21 mouse cellular contexts compared by ENCODE assay signal in genomic region chr4:133333306-133333705, GRCm38 (mm10). TPM values are rescaled to one million over a fixed set of nuclear protein-coding genes. Genes with fewer than 3 reads are reported as not detected.
DNase-seq lines count a peak whose midpoint lies in the region; ATAC-seq and TF ChIP-seq lines count a peak whose summit lies in the region.
"Had no signal": no experiment of that assay in that cellular context is flagged by ENCODE, and none has a peak within 500 bp of the region (broad histone marks: within the 10 kb centered on the region; RNA-seq: fewer than 3 reads in every experiment).

No protein-coding gene starts in this region.

- ATAC-seq in kidney, embryonic 14.5 days (ENCODE audit: low FRiP score, low TSS enrichment) = no peak
- ATAC-seq in midbrain, embryonic 14.5 days (ENCODE audit: low FRiP score, low TSS enrichment) = no peak
- ATAC-seq in midbrain, embryonic 16.5 days = no peak
- ATAC-seq: forebrain, embryonic 13.5 days; inflammation-experienced regulatory T-cells, adult 6 months had no signal

- H3K4me2 ChIP-seq in kidney, embryonic 14.5 days (replicated peaks; ENCODE audit: low read depth, low read length) = no peak overlapping the region
- no peak overlapping the region for H3K4me2 ChIP-seq in midbrain, embryonic 14.5 days (ENCODE audit: low read length)
- no peak overlapping the region for H3K4me2 ChIP-seq in midbrain, embryonic 16.5 days (ENCODE audit: low read length)
- H3K4me2 ChIP-seq: forebrain, embryonic 13.5 days; heart, embryonic 13.5 days; hindbrain, embryonic 13.5 days; liver, embryonic 13.5 days; lung, embryonic 15.5 days had no signal

- peak overlapping the region; percentile 78 for H3K27ac ChIP-seq in kidney, adult 2 months (ENCODE audit: insufficient read depth, low read depth, low read length)
- H3K27ac ChIP-seq in kidney, embryonic 14.5 days (ENCODE audit: low read depth, low read length) = no peak overlapping the region
- 0 out of 2 replicates have a peak overlapping the region, but pooled peaks have one; percentile 4 for H3K27ac ChIP-seq in midbrain, embryonic 14.5 days (replicated peaks; ENCODE audit: low read depth, low read length)
- no peak overlapping the region for H3K27ac ChIP-seq in midbrain, embryonic 16.5 days (ENCODE audit: low read length)
- peak overlapping the region; percentile 59 for H3K27ac ChIP-seq in small intestine, adult 2 months (ENCODE audit: insufficient read depth, low read depth, low read length)
- H3K27ac ChIP-seq: forebrain, embryonic 13.5 days; heart, embryonic 13.5 days; hindbrain, embryonic 13.5 days; liver, embryonic 13.5 days; lung, embryonic 15.5 days had no signal

- 33% methylated on average over 6 of the region's 6 CpGs for WGBS in kidney, adult 2 months
- 64% methylated on average over 6 of the region's 6 CpGs for WGBS in kidney, embryonic 14.5 days
- 31% methylated on average over 6 of the region's 6 CpGs for WGBS in midbrain, embryonic 14.5 days
- 32% methylated on average over 6 of the region's 6 CpGs for WGBS in midbrain, embryonic 16.5 days
- WGBS in small intestine, adult 2 months = 33% methylated on average over 6 of the region's 6 CpGs

- DNase-seq in kidney, adult 2 months = peak; percentile 95
- DNase-seq in midbrain, embryonic 14.5 days = no peak
- DNase-seq in kidney, postnatal 14 days = peak; percentile 81
- no peak for DNase-seq in right cerebral cortex, postnatal 14 days
- DNase-seq: B cell, adult 2 months; cerebellum, adult 9-10 months; gastrocnemius, postnatal 14 days; heart, adult 18-20 months; liver, embryonic 13.5 days; lung, postnatal 4 days; right cerebral cortex, adult 18-20 months; thymus, postnatal 36 days had no signal

- H3K9ac ChIP-seq in kidney, embryonic 14.5 days (ENCODE audit: low read depth, low read length) = no peak overlapping the region
- no peak overlapping the region for H3K9ac ChIP-seq in midbrain, embryonic 14.5 days (replicated peaks; ENCODE audit: low read length)
- no peak overlapping the region for H3K9ac ChIP-seq in midbrain, embryonic 16.5 days (ENCODE audit: low read depth, low read length)
- H3K9ac ChIP-seq: forebrain, embryonic 13.5 days; heart, embryonic 13.5 days; hindbrain, embryonic 13.5 days; liver, embryonic 13.5 days; lung, embryonic 15.5 days had no signal

- no peaks in the 10 kb centered on the region for H3K27me3 ChIP-seq in kidney, adult 2 months (replicated peaks; ENCODE audit: control insufficient read depth, insufficient read depth, low read length)
- H3K27me3 ChIP-seq in kidney, embryonic 14.5 days (ENCODE audit: control insufficient read depth, insufficient read depth, low read length) = no peaks in the 10 kb centered on the region
- H3K27me3 ChIP-seq in midbrain, embryonic 14.5 days (ENCODE audit: control insufficient read depth, insufficient read depth, low read length) = no peaks in the 10 kb centered on the region
- no peaks in the 10 kb centered on the region for H3K27me3 ChIP-seq in midbrain, embryonic 16.5 days (ENCODE audit: control insufficient read depth, insufficient read depth, low read depth, low read length)
- H3K27me3 ChIP-seq in small intestine, adult 2 months (ENCODE audit: control insufficient read depth, insufficient read depth, low read length) = no peaks in the 10 kb centered on the region
- H3K27me3 ChIP-seq: forebrain, embryonic 13.5 days; heart, embryonic 13.5 days; hindbrain, embryonic 13.5 days; liver, embryonic 13.5 days; lung, embryonic 15.5 days had no signal

- no peak overlapping the region for H3K4me3 ChIP-seq in kidney, adult 2 months (ENCODE audit: insufficient read depth, low read depth, low read length)
- H3K4me3 ChIP-seq in kidney, embryonic 14.5 days (ENCODE audit: low read length) = no peak overlapping the region
- H3K4me3 ChIP-seq in midbrain, embryonic 14.5 days (replicated peaks; ENCODE audit: low read depth, low read length) = no peak overlapping the region
- H3K4me3 ChIP-seq in midbrain, embryonic 16.5 days (ENCODE audit: low read depth, low read length) = no peak overlapping the region
- H3K4me3 ChIP-seq in small intestine, adult 2 months (ENCODE audit: low read depth, low read length) = no peak overlapping the region
- H3K4me3 ChIP-seq: erythroblast, embryonic 14.5 days; forebrain, embryonic 13.5 days; heart, embryonic 13.5 days; hindbrain, embryonic 13.5 days; liver, embryonic 13.5 days; lung, embryonic 15.5 days had no signal

- H3K4me1 ChIP-seq in kidney, adult 2 months (ENCODE audit: control insufficient read depth, insufficient read depth, low read length) = peaks cover 26% of the 10 kb centered on the region
- H3K4me1 ChIP-seq in kidney, embryonic 14.5 days (ENCODE audit: control insufficient read depth, insufficient read depth, low read length) = no peaks in the 10 kb centered on the region
- H3K4me1 ChIP-seq in midbrain, embryonic 14.5 days (ENCODE audit: control insufficient read depth, insufficient read depth, low read length) = peaks cover 7% of the 10 kb centered on the region; the same call in 1 of the 2 replicates
- H3K4me1 ChIP-seq in midbrain, embryonic 16.5 days (ENCODE audit: control insufficient read depth, insufficient read depth, low read length) = peaks cover 13% of the 10 kb centered on the region
- peaks cover 16% of the 10 kb centered on the region for H3K4me1 ChIP-seq in small intestine, adult 2 months (ENCODE audit: control insufficient read depth, insufficient read depth, insufficient read length, low read length)

- H3K9me3 ChIP-seq in kidney, embryonic 14.5 days (ENCODE audit: control insufficient read depth, low read length) = no peaks in the 10 kb centered on the region
- H3K9me3 ChIP-seq in midbrain, embryonic 14.5 days (ENCODE audit: control insufficient read depth, low read length) = no peaks in the 10 kb centered on the region
- H3K9me3 ChIP-seq in midbrain, embryonic 16.5 days (replicated peaks; ENCODE audit: control insufficient read depth, low read length, poor library complexity, severe bottlenecking) = no peaks in the 10 kb centered on the region
- H3K9me3 ChIP-seq: forebrain, embryonic 13.5 days; heart, embryonic 13.5 days; hindbrain, embryonic 13.5 days; liver, embryonic 13.5 days; lung, embryonic 15.5 days had no signal

- H3K36me3 ChIP-seq in kidney, adult 2 months (ENCODE audit: control insufficient read depth, insufficient read depth, low read length) = no peaks in the 10 kb centered on the region
- no peaks in the 10 kb centered on the region; the same call in 1 of the 2 replicates for H3K36me3 ChIP-seq in kidney, embryonic 14.5 days (ENCODE audit: control insufficient read depth, insufficient read depth, low read length)
- H3K36me3 ChIP-seq in midbrain, embryonic 14.5 days (ENCODE audit: control insufficient read depth, insufficient read depth, low read length) = no peaks in the 10 kb centered on the region
- no peaks in the 10 kb centered on the region for H3K36me3 ChIP-seq in midbrain, embryonic 16.5 days (ENCODE audit: control insufficient read depth, insufficient read depth, low read length)
- no peaks in the 10 kb centered on the region for H3K36me3 ChIP-seq in small intestine, adult 2 months (ENCODE audit: control insufficient read depth, insufficient read depth, low read length)
- H3K36me3 ChIP-seq: hindbrain, embryonic 13.5 days; liver, embryonic 13.5 days; lung, embryonic 15.5 days had no signal

- no peak for TF ChIP-seq POLR2A in kidney, adult 2 months (IDR thresholded peaks at IDR 0.05; ENCODE audit: low read depth, low read length)
- TF ChIP-seq POLR2A in small intestine, adult 2 months (IDR thresholded peaks at IDR 0.05; ENCODE audit: low read depth, low read length) = no peak

- no peak for TF ChIP-seq CTCF in kidney, adult 2 months (conservative IDR thresholded peaks at IDR 0.05; ENCODE audit: insufficient read depth, insufficient read length, low read depth, low read length)
- no peak for TF ChIP-seq CTCF in small intestine, adult 2 months (IDR thresholded peaks at IDR 0.05; ENCODE audit: extremely low read depth, insufficient read length, insufficient replicate concordance, low read depth, low read length)

RNA-seq across cellular contexts. Expression of gene Wdtc1, which starts 20.0 kb away (rescaled TPM):
- 64.1 and 64.4 TPM in 2 replicates for polyA plus RNA-seq in kidney, adult 2 months (2012; rRNA removed)
- polyA plus RNA-seq in kidney, embryonic 14.5 days (2014; fragmentation: Nextera tagmentation; extraction: Ambion mirVana) = 10.0 and 16.0 TPM in 2 replicates
- 21.3 and 24.9 TPM in 2 replicates for polyA plus RNA-seq in midbrain, embryonic 14.5 days (2014; fragmentation: Nextera tagmentation; extraction: Ambion mirVana)
- polyA plus RNA-seq in midbrain, embryonic 16.5 days (2015; fragmentation: Nextera tagmentation; extraction: Ambion mirVana) = 20.1 and 20.7 TPM in 2 replicates
- polyA plus RNA-seq in small intestine, adult 2 months (2012; rRNA removed) = 49.3 and 90.5 TPM in 2 replicates

RNA-seq across cellular contexts. Expression of gene Slc9a1, which starts 36.2 kb away (rescaled TPM):
- polyA plus RNA-seq in kidney, adult 2 months (2012; rRNA removed) = 30.1 and 32.3 TPM in 2 replicates
- polyA plus RNA-seq in kidney, embryonic 14.5 days (2014; fragmentation: Nextera tagmentation; extraction: Ambion mirVana) = 5.6 and 7.6 TPM in 2 replicates
- 8.2 and 8.3 TPM in 2 replicates for polyA plus RNA-seq in midbrain, embryonic 14.5 days (2014; fragmentation: Nextera tagmentation; extraction: Ambion mirVana)
- polyA plus RNA-seq in midbrain, embryonic 16.5 days (2015; fragmentation: Nextera tagmentation; extraction: Ambion mirVana) = 10.3 and 12.8 TPM in 2 replicates
- polyA plus RNA-seq in small intestine, adult 2 months (2012; rRNA removed) = 35.4 and 46.3 TPM in 2 replicates

RNA-seq across cellular contexts. Expression of gene Tmem222, which starts 55.7 kb away (rescaled TPM):
- polyA plus RNA-seq in kidney, adult 2 months (2012; rRNA removed) = 70.6 and 80.4 TPM in 2 replicates
- polyA plus RNA-seq in kidney, embryonic 14.5 days (2014; fragmentation: Nextera tagmentation; extraction: Ambion mirVana) = 74.9 and 87.9 TPM in 2 replicates
- 115 and 121 TPM in 2 replicates for polyA plus RNA-seq in midbrain, embryonic 14.5 days (2014; fragmentation: Nextera tagmentation; extraction: Ambion mirVana)
- polyA plus RNA-seq in midbrain, embryonic 16.5 days (2015; fragmentation: Nextera tagmentation; extraction: Ambion mirVana) = 111 and 121 TPM in 2 replicates
- 26.2 and 58.0 TPM in 2 replicates for polyA plus RNA-seq in small intestine, adult 2 months (2012; rRNA removed)

Comparison
In these comparisons a context has a peak if more than half of its experiments do, and no peak if none do; other contexts are left out.
1. H3K27ac ChIP-seq: peak in kidney, adult 2 months (single experiment), midbrain, embryonic 14.5 days (single experiment) and small intestine, adult 2 months (single experiment); none in kidney, embryonic 14.5 days (single experiment) and midbrain, embryonic 16.5 days (single experiment).
2. DNase-seq: peak in kidney, adult 2 months (single experiment) and kidney, postnatal 14 days (single experiment); none in midbrain, embryonic 14.5 days (single experiment) and right cerebral cortex, postnatal 14 days (single experiment).